Mouse (Mus musculus) stomach, postnatal 0 days (tissue): ENCODE measurements around the gene Rab11fip5. TPM values are rescaled to one million over a fixed set of nuclear protein-coding genes. Genes with fewer than 3 reads are reported as not detected.

ENCODE experiments used
- ATAC-seq: fragments of 200-750 bp; cut with Nextera tagmentation; 2 replicates; pipeline ENCODE4 v1.8.0; 2017; ENCODE audit not compliant: low FRiP score, low TSS enrichment
- DNase-seq: peaks from one replicate; pipeline ENCODE4 v3.0.0-alpha.2; 2016; ENCODE audit warnings: low spot score
- H3K27ac ChIP-seq: fragments of 300-500 bp; sonication (generic); replicated peaks from 2 replicates; pipeline ENCODE4 v1.5.1; 2014; ENCODE audit warnings: mild to moderate bottlenecking, control low read depth
- H3K27me3 ChIP-seq: fragments of 300-500 bp; sonication (generic); 2 replicates; pipeline ENCODE4 v1.6.1; 2014; ENCODE audit warnings: low read length; ENCODE audit not compliant: control insufficient read depth, insufficient read depth
- H3K36me3 ChIP-seq: fragments of 300-500 bp; sonication (generic); 2 replicates; pipeline ENCODE4 v1.6.1; 2014; ENCODE audit warnings: low read length, mixed read lengths; ENCODE audit not compliant: control insufficient read depth, insufficient read depth
- H3K4me1 ChIP-seq: fragments of 300-500 bp; sonication (generic); replicated peaks from 2 replicates; pipeline ENCODE4 v1.6.1; 2014; ENCODE audit warnings: antibody characterized with exemption; ENCODE audit not compliant: control insufficient read depth, insufficient read depth
- H3K4me2 ChIP-seq: fragments of 300-500 bp; sonication (generic); replicated peaks from 2 replicates; pipeline ENCODE4 v1.6.1; 2014; ENCODE audit warnings: low read depth, mild to moderate bottlenecking, control low read depth, moderate library complexity
- H3K4me3 ChIP-seq: fragments of 300-500 bp; sonication (generic); 2 replicates; pipeline ENCODE4 v1.5.1; 2014; ENCODE audit warnings: low read depth, low read length, control low read depth
- H3K9ac ChIP-seq: fragments of 300-500 bp; sonication (generic); 2 replicates; pipeline ENCODE4 v1.6.1; 2014; ENCODE audit warnings: mild to moderate bottlenecking, low read length, control low read depth, mixed read lengths
- H3K9me3 ChIP-seq: fragments of 300-500 bp; sonication (generic); 2 replicates; pipeline ENCODE4 v1.6.1; 2016; ENCODE audit warnings: low read length; ENCODE audit not compliant: control insufficient read depth
- CTCF ChIP-seq: IDR thresholded peaks from 2 replicates; pipeline ENCODE4 v1.5.1; 2016; ENCODE audit warnings: antibody characterized with exemption, low read depth, mild to moderate bottlenecking, moderate library complexity
- EP300 ChIP-seq: optimal IDR thresholded peaks from 2 replicates; pipeline ENCODE3; 2016; ENCODE audit warnings: antibody characterized with exemption
- WGBS: fragments of 180-500 bp; shearing (Covaris S2); extraction: QIAGEN DNeasy Blood & Tissue Kit; methylation state at CpG from one replicate; pipeline ENCODE4 v1.1.7; 2014; 5-methylcytosine and 5-hydroxymethylcytosine counted together
- polyA plus RNA-seq: library from polyadenylated mRNA; unstranded; fragments of >200 nt; fragmentation: Nextera tagmentation; extraction: Ambion mirVana; gene quantifications from 2 replicates; pipeline ENCODE4 v1.2.1, GENCODE M21; 2015

Gene Rab11fip5
- polyA plus RNA-seq, 1 experiment from 2014 or later: 7.6 TPM

GRCm38 (mm10) chr6:85391803-85392202 is 17.4 kb upstream of the Rab11fip5 start:
- no peak overlapping the region for H3K27ac ChIP-seq
- H3K27me3 ChIP-seq: no peaks in the 10 kb centered on the region
- no peaks in the 10 kb centered on the region for H3K4me1 ChIP-seq
- H3K9ac ChIP-seq: no peak overlapping the region
- no peaks in the 10 kb centered on the region for H3K36me3 ChIP-seq
- TF ChIP-seq CTCF (peak; percentile 84), EP300 (no peak)
- WGBS: 18% methylated on average over 6 of the region's 7 CpGs
- no peaks in the 10 kb centered on the region for H3K9me3 ChIP-seq
- DNase-seq (peak; percentile 68), ATAC-seq (no peak)
- H3K4me2 ChIP-seq: no peak overlapping the region
- no peak overlapping the region for H3K4me3 ChIP-seq

DNA sequence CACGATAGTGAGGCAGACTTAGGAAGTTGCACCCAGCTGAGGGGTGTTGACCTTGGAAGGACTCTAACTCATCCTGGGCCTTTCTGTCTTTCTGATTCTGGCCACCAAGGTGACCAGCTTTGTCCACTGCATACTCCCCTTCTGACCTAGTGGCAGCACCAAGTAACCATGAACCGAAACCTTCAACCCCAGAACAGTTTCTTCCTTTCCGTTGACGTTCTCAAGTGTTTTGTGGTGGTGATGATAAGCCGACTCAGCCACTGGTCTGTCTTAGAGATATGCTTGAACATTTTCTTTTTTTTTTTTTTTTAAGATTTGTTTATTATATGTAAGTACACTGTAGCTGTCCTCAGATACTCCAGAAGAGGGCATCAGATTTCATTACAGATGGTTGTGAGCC is 14.2 kb upstream of the Rab11fip5 start:
- H3K4me2 ChIP-seq: no peak overlapping the region
- H3K27me3 ChIP-seq: no peaks in the 10 kb centered on the region

DNA sequence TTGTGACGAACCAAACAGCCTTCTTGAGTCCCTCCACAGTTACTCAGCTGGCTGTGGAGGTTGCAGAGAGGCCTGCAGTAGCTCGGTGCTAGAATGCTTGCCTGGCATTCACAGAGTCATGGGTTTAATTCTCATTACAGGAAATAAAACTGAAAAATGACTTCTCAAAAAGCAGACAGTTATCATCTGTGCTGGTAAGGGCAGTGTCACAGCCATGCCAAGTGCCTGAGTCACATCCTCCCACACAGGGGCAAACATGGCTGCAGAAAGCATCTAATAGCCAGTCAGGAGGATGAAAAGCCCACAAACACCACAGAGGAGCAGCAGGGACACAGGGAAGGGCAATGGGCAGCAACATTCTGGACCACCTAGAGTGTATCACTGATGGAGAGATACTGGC is 8.4 kb upstream of the Rab11fip5 start:
- no peak overlapping the region for H3K4me3 ChIP-seq
- H3K27me3 ChIP-seq: no peaks in the 10 kb centered on the region
- no peak for ATAC-seq
- no peak overlapping the region for H3K4me2 ChIP-seq
- H3K9ac ChIP-seq: no peak overlapping the region
- H3K9me3 ChIP-seq: no peaks in the 10 kb centered on the region
- no peak for DNase-seq
- no peaks in the 10 kb centered on the region for H3K4me1 ChIP-seq
- no peak overlapping the region for H3K27ac ChIP-seq
- WGBS: 80% methylated on average over 2 of the region's 2 CpGs
- H3K36me3 ChIP-seq: no peaks in the 10 kb centered on the region
- TF ChIP-seq CTCF (no peak), EP300 (no peak)

More for the DNA sequence above, 14.2 kb upstream of the Rab11fip5 start:
- WGBS: 69% methylated on average over 5 of the region's 5 CpGs
- H3K27ac ChIP-seq: no peak overlapping the region
- ATAC-seq: no peak
- no peak for DNase-seq
- no peaks in the 10 kb centered on the region for H3K4me1 ChIP-seq
- H3K4me3 ChIP-seq: no peak overlapping the region
- H3K9me3 ChIP-seq: no peaks in the 10 kb centered on the region
- H3K9ac ChIP-seq: no peak overlapping the region
- TF ChIP-seq CTCF: no peak
- no peak for TF ChIP-seq EP300
- no peaks in the 10 kb centered on the region for H3K36me3 ChIP-seq

DNA sequence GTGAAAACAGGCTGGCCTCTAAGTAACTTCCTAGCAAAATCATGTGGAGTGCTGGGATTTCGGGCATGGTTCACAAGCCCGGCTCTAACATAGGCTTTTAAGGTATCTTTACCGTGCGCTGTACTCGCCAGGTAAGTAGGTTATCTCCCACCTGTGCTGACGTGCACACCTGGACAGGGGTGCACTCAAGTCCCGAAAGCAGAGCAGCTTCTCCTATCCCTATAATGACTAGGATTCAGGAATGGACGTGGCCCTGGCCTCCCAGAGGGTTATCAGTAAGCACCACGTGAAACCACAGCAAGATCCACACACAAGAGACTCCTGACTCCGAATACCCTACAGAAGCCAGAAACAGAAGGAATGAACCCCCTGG is 7.2 kb upstream of the Rab11fip5 start:
- DNase-seq: no peak
- Histone ChIP-seq H3K36me3 (no peaks in the 10 kb centered on the region), H3K4me1 (no peaks in the 10 kb centered on the region), H3K9ac (no peak overlapping the region), H3K4me3 (no peak overlapping the region), H3K9me3 (no peaks in the 10 kb centered on the region), H3K27ac (no peak overlapping the region), H3K27me3 (no peaks in the 10 kb centered on the region), H3K4me2 (no peak overlapping the region)
- TF ChIP-seq CTCF (no peak), EP300 (no peak)
- 80% methylated on average over 10 of the region's 10 CpGs for WGBS
- ATAC-seq: 0 out of 2 replicates have a peak, but pooled peaks have one; percentile 21

DNA sequence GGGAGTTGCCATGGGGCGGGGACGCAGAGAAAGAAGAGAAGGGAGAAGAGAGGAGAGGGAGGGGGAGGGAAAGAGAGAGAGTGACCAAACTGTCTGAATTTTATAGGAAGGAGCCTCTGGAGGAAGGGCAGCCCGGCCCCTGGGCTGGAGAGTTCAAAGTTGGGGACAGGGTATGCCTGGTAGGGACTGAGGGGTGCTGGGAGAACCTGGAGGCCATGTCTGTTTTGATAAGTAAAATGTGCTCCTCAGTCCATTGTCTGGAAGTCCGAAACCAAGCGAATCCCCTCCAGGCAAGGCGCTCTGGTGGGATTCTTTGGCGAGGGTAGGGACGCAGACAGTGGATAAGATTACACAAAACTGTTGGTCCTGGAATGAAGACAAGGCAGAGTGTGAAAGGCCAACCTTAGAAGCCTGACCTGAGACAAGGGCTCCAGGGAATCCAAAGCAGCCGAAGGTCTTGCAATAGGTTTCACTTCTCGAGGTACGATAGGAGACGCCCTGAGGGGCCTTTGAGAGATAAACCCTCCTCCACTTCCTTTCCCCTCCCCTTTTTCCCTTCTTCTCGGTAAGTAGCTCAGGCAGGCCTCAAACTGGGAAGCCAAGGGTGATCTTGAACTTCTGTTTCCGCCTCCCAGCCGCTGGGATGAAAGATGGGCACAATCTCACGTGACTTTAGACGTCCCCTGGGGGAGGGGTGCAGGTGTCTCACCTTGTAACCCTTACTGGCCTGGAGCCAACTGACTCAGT is 6.6 kb upstream of the Rab11fip5 start:
- H3K4me1 ChIP-seq: no peaks in the 10 kb centered on the region
- no peaks in the 10 kb centered on the region for H3K9me3 ChIP-seq
- no peaks in the 10 kb centered on the region for H3K27me3 ChIP-seq
- H3K27ac ChIP-seq: no peak overlapping the region
- ATAC-seq: peak; percentile 43; the same call in 1 of the 2 replicates
- 0 out of 2 replicates have a peak overlapping the region, but pooled peaks have one; percentile 8 for H3K9ac ChIP-seq
- WGBS: 36% methylated on average over 17 of the region's 17 CpGs
- peak overlapping the region; percentile 17; the same call in 1 of the 2 replicates for H3K4me2 ChIP-seq
- TF ChIP-seq CTCF: no peak
- TF ChIP-seq EP300: no peak
- no peak for DNase-seq
- H3K36me3 ChIP-seq: no peaks in the 10 kb centered on the region
- no peak overlapping the region for H3K4me3 ChIP-seq

- no peak for TF ChIP-seq EP300
- peak; percentile 93 for TF ChIP-seq CTCF
- DNase-seq (peak; percentile 85), ATAC-seq (peak; percentile 84)
- no peaks in the 10 kb centered on the region for H3K36me3 ChIP-seq
- no peak overlapping the region for H3K9ac ChIP-seq
- H3K4me1 ChIP-seq: no peaks in the 10 kb centered on the region
- 22% methylated on average over 10 of the region's 10 CpGs for WGBS
- no peaks in the 10 kb centered on the region for H3K27me3 ChIP-seq
- H3K4me3 ChIP-seq: no peak overlapping the region
- H3K27ac ChIP-seq: no peak overlapping the region
- no peaks in the 10 kb centered on the region for H3K9me3 ChIP-seq
- H3K4me2 ChIP-seq: peak overlapping the region; percentile 17; the same call in 1 of the 2 replicates
Measured at GRCm38 (mm10) chr6:85380201-85380900, 5.9 kb upstream of the Rab11fip5 start.
